Mouse (Mus musculus): ENCODE data around the gene Cxcr3. TPM values are rescaled to one million over a fixed set of nuclear protein-coding genes. Genes with fewer than 3 reads are reported as not detected.
A peak's percentile ranks its signal among the peaks of the same experiment; 100 is the strongest.

Gene Cxcr3
- total RNA-seq (2012; rRNA removed) (not detected in 2 replicates), polyA plus RNA-seq (2012; ENCODE audit: insufficient read depth in 1 of 2, insufficient read length in 2 of 2, low read depth in 1 of 2, low replicate concordance in 2 of 2, missing spikeins in 1 of 2) (under 1 TPM in 1 of 2 experiments, not detected in 1; 0.04 TPM)

DNA sequence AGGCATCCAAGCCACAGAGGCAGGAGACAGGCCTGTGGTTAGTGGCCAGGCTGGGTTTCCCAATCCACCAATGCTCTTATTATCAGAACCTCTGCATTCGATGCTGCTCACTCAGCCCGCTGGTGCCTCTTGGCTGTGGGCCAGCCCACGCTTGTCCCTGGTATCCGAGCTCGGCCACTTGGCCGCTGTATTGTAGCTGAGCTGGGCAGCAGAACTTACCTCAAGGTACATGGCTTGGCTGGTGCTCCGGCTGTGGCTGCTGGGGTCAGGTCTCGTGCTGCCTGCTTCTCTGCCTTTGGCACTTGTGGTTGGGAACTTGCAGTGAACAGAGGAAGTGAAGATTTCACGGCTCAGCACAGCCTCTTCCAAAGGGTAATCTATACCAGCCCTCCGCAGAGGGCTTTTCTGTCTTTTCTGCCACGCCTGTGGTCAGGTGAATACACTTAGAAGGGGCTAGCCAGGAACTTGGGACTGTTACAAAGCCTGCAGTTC, at the start of gene Cxcr3:
Cxcr3 (minus strand) TSS at position 442 of the 492 bp plus-strand sequence.
- no peaks in the 10 kb centered on the region for H3K36me3 ChIP-seq (ENCODE audit: control insufficient read depth in 1 of 2, insufficient read depth in 2 of 2, low read length in 2 of 2)
- peaks cover 0 to 6% of the 10 kb centered on the region in 2 experiments; a peak in 1 of 4 replicates for H3K4me1 ChIP-seq (ENCODE audit: control insufficient read depth in 1 of 2, insufficient read depth in 2 of 2, low read length in 2 of 2)
- peak; percentile 46 for DNase-seq (ENCODE audit: low read depth, low spot score)
- H3K79me2 ChIP-seq (ENCODE audit: control insufficient read depth, insufficient read depth, low read length, poor library complexity), result no peaks in the 10 kb centered on the region
- peak within 1 kb of the TSS in 1 of 2 experiments; percentile 15; a peak in 1 of 4 replicates for H3K4me3 ChIP-seq (ENCODE audit: control insufficient read depth in 1 of 2, insufficient read depth in 1 of 2, low read depth in 2 of 2, low read length in 2 of 2)
- H3K27me3 ChIP-seq (ENCODE audit: control insufficient read depth in 1 of 2, insufficient read depth in 2 of 2, low read length in 2 of 2), result no peaks in the 10 kb centered on the region; a peak in 1 of 4 replicates
- H3K9me3 ChIP-seq (replicated peaks; ENCODE audit: insufficient read depth, low read length), result no peaks in the 10 kb centered on the region
- no peak within 1 kb of the TSS for H3K9ac ChIP-seq (ENCODE audit: control insufficient read depth, low read depth, low read length, poor library complexity, severe bottlenecking)
- no peak within 1 kb of the TSS for H3K27ac ChIP-seq (ENCODE audit: control insufficient read depth, low read depth, low read length)
- TF ChIP-seq SIN3A (IDR thresholded peaks at IDR 0.05; ENCODE audit: low read length) (no peak), EP300 (IDR thresholded peaks at IDR 0.05; ENCODE audit: low read depth in 1 of 2, low read length in 2 of 2) (0 out of 4 replicates have a peak, but pooled peaks of 1 of the 2 experiments have one; percentile 13), BHLHE40 (IDR thresholded peaks at IDR 0.05; ENCODE audit: borderline replicate concordance, low read depth, low read length) (peak; percentile 48; the same call in 1 of the 2 replicates)

- Histone ChIP-seq H3K9ac (ENCODE audit: control insufficient read depth, low read depth, low read length, poor library complexity, severe bottlenecking) (no peak overlapping the region), H3K27ac (ENCODE audit: control insufficient read depth, low read depth, low read length) (no peak overlapping the region), H3K27me3 (ENCODE audit: control insufficient read depth in 1 of 2, insufficient read depth in 2 of 2, low read length in 2 of 2) (peaks cover 2 to 4% of the 10 kb centered on the region in 2 experiments; a peak in 2 of 4 replicates), H3K79me2 (ENCODE audit: control insufficient read depth, insufficient read depth, low read length, poor library complexity) (no peaks in the 10 kb centered on the region), H3K4me1 (ENCODE audit: control insufficient read depth in 1 of 2, insufficient read depth in 2 of 2, low read length in 2 of 2) (no peaks in the 10 kb centered on the region), H3K9me3 (replicated peaks; ENCODE audit: insufficient read depth, low read length) (no peaks in the 10 kb centered on the region), H3K36me3 (ENCODE audit: control insufficient read depth in 1 of 2, insufficient read depth in 2 of 2, low read length in 2 of 2) (no peaks in the 10 kb centered on the region), H3K4me3 (ENCODE audit: control insufficient read depth in 1 of 2, insufficient read depth in 1 of 2, low read depth in 2 of 2, low read length in 2 of 2) (no peak overlapping the region)
- peak; percentile 62 for DNase-seq (ENCODE audit: low read depth, low spot score)
- TF ChIP-seq ZC3H11A (IDR thresholded peaks at IDR 0.05; ENCODE audit: low read depth, low read length), result peak; percentile 62
- no peak for TF ChIP-seq EP300 (IDR thresholded peaks at IDR 0.05; ENCODE audit: low read depth in 1 of 2, low read length in 2 of 2)
- TF ChIP-seq CTCF (IDR thresholded peaks at IDR 0.05 in 2 of 3, conservative IDR thresholded peaks at IDR 0.05 in 1 of 3; ENCODE audit: control insufficient read depth in 1 of 3, insufficient read depth in 1 of 3, low read depth in 2 of 3, low read length in 3 of 3, poor library complexity in 1 of 3, severe bottlenecking in 1 of 3), result peak; percentile 44 to 74 (median 71)
- TF ChIP-seq RAD21 (IDR thresholded peaks at IDR 0.05; ENCODE audit: low read depth, low read length), result peak; percentile 72
- peak; percentile 75 for TF ChIP-seq SMC3 (IDR thresholded peaks at IDR 0.05; ENCODE audit: low read depth, low read length)
These were observed 38.0 kb upstream of the Cxcr3 start for GRCm38 (mm10) chrX:101772035-101772434.

DNA sequence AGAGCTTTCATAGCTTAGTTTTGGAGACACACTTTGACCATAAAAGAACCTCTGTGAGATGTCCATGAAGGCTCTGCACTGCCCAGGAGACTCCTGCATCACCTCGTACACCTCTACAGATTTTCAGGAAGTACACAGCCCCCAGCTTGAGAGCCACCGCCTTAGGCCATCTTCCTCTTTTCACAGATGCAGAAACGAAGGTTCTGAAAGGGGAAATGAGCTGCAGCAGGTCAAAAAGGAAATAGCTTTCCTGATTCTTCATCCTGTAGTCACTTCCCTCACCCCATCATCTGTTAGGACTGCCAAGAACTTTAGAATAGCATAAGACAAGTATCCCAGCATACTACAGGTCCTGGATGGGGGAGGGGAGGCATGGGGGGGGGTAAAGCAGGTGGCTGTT, 36.2 kb upstream of the Cxcr3 start:
- no peaks in the 10 kb centered on the region for H3K79me2 ChIP-seq (ENCODE audit: control insufficient read depth, insufficient read depth, low read length, poor library complexity)
- H3K27ac ChIP-seq (ENCODE audit: control insufficient read depth, low read depth, low read length), result no peak overlapping the region
- no peaks in the 10 kb centered on the region for H3K9me3 ChIP-seq (replicated peaks; ENCODE audit: insufficient read depth, low read length)

More for the DNA sequence above, 36.2 kb upstream of the Cxcr3 start:
- DNase-seq (ENCODE audit: low read depth, low spot score), result peak; percentile 65
- Histone ChIP-seq H3K4me3 (ENCODE audit: control insufficient read depth in 1 of 2, insufficient read depth in 1 of 2, low read depth in 2 of 2, low read length in 2 of 2) (no peak overlapping the region), H3K4me1 (ENCODE audit: control insufficient read depth in 1 of 2, insufficient read depth in 2 of 2, low read length in 2 of 2) (no peaks in the 10 kb centered on the region), H3K9ac (ENCODE audit: control insufficient read depth, low read depth, low read length, poor library complexity, severe bottlenecking) (no peak overlapping the region), H3K27me3 (ENCODE audit: control insufficient read depth in 1 of 2, insufficient read depth in 2 of 2, low read length in 2 of 2) (peaks cover 2 to 4% of the 10 kb centered on the region in 2 experiments; a peak in 2 of 4 replicates), H3K36me3 (ENCODE audit: control insufficient read depth in 1 of 2, insufficient read depth in 2 of 2, low read length in 2 of 2) (no peaks in the 10 kb centered on the region)
- no peak for TF ChIP-seq GABPA (IDR thresholded peaks at IDR 0.05; ENCODE audit: low read depth, low read length)
- TF ChIP-seq BHLHE40 (IDR thresholded peaks at IDR 0.05; ENCODE audit: borderline replicate concordance, low read depth, low read length), result no peak
- peak; percentile 8 to 46; a peak in 1 of 4 replicates for TF ChIP-seq EP300 (IDR thresholded peaks at IDR 0.05; ENCODE audit: low read depth in 1 of 2, low read length in 2 of 2)
- no peak for TF ChIP-seq ZNF384 (IDR thresholded peaks at IDR 0.05; ENCODE audit: low read depth, low read length)
- TF ChIP-seq NELFE (IDR thresholded peaks at IDR 0.05; ENCODE audit: low read depth, low read length), result no peak
- no peak for TF ChIP-seq JUND (IDR thresholded peaks at IDR 0.05; ENCODE audit: low read depth, low read length)
- no peak for TF ChIP-seq POLR2AphosphoS5 (IDR thresholded peaks at IDR 0.05; ENCODE audit: borderline replicate concordance, low read depth, low read length)
- no peak for TF ChIP-seq HCFC1 (IDR thresholded peaks at IDR 0.05; ENCODE audit: low read depth, low read length)
